Mouse (Mus musculus) WW6 (cell line): ENCODE measurements at regions not wholly inside any gene's neighbourhood (a gene's known extent, or its start where the extent isn't known, plus 50 kb on each side); places are given as distances from the start of the nearest gene placed in this dataset.
A peak's percentile ranks its signal among the peaks of the same experiment; 100 is the strongest.

Experiments used
- DNase-seq: peaks from one replicate; pipeline ENCODE4 v3.0.0-alpha.2; 2013; ENCODE audit warnings: low read depth, low spot score

DNA sequence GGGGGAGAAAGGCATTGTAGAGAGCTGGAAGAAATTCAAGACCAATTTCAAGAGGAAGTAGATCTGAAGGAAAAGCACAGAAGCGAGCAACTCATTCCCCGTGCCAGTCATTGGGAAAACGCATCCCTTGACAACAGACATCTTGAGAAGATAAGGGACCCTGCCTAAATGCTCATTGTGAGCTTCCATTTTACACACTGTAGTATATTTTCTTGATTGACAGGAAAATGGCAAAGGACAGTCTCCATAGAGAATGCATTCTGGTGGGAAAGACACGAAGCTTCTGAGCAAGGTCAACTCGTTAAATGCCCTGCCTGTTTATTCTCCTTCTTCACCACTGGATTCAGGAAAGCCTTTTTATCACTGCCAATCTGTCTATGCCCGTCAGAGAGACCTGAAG is 424.1 kb upstream of the Vwc2 start:
- DNase-seq = no peak

DNA sequence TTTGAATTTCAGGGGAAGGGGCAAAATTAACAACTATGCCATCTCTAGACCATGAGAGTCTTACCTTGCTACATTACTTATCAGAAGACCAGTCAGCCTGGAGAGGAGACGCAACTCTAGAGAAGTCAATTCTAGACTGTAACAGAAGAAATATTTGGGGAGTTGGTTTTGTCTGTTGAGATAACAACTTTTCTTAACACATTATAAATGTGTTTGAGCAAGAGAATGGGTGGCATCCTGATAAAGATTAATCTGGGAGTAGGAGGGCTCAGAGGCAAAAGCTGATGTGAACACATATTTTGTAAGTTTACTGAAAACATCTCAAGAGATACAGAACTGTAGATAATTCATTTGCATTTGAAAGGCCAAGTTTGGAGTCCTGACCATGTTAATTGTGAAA is 389.0 kb upstream of the Vwc2 start:
- DNase-seq = no peak

DNA sequence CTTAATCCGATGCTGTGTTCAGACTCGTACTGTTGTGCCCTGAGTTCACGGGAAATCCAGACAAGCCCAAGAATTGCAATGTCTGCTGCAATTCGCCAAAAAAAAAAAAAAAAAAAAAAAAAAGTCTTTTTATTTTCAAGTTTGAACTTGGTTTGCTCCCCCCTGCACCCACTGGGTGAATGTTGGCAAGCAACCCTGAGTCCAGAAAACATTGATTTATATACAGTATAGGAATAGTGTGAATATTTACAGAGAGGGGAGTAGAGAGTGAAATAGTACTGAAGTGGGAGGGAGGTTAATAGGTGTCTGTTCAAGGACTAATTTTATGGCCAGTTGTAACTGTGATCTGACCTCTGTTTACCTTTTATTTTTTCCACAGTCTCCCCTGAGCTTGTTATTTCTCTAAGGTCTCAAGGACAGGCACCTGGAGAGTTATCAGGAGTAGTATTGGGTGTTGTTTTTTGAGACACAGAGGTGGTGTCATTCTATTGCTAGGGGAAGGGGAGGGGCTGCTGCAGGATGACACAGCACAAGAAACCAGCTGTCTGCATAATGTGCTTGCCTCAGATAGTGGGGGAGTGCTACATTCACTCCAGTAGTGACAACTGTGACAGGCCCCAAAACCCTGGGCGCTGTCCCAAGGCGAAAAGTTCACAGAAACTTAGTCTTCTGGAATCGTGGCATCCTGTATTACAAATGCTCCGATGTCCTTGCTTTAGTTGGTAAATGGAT is 385.0 kb upstream of the Vwc2 start:
- DNase-seq = peak; percentile 13
